Mouse (Mus musculus): ENCODE results near the gene Plekhg1.

- no peak for TF ChIP-seq EP300 (IDR thresholded peaks at IDR 0.05; ENCODE audit: low read depth)
- TF ChIP-seq CTCF (IDR thresholded peaks at IDR 0.05; ENCODE audit: low read depth) = peak; percentile 95
These were observed 232.9 kb downstream of the Plekhg1 start, which contains the start of gene Mthfd1l for GRCm38 (mm10) chr10:3972981-3973588.

Measured in liver, embryonic 14.5 days (tissue).